Mouse (Mus musculus) kidney, embryonic 14.5 days (tissue): ENCODE data around the gene Arhgef3. TPM values are rescaled to one million over a fixed set of nuclear protein-coding genes. Genes with fewer than 3 reads are reported as not detected.

ENCODE experiments used
- ATAC-seq: fragments of 200-750 bp; cut with Nextera tagmentation; 2 replicates; pipeline ENCODE4 v1.8.0; 2017; ENCODE audit warnings: moderate number of reproducible peaks, mild to moderate bottlenecking, moderate TSS enrichment, moderate library complexity; ENCODE audit not compliant: low FRiP score, low TSS enrichment
- H3K27ac ChIP-seq: fragments of 300-500 bp; sonication (generic); 2 replicates; pipeline ENCODE4 v1.5.1; 2014; ENCODE audit warnings: low read depth, mild to moderate bottlenecking, low read length, moderate library complexity, mixed read lengths
- H3K27me3 ChIP-seq: fragments of 300-500 bp; sonication (generic); 2 replicates; pipeline ENCODE4 v1.6.1; 2014; ENCODE audit warnings: mild to moderate bottlenecking, low read length; ENCODE audit not compliant: control insufficient read depth, insufficient read depth
- H3K36me3 ChIP-seq: fragments of 300-500 bp; sonication (generic); 2 replicates; pipeline ENCODE4 v1.6.1; 2014; ENCODE audit warnings: low read length, mixed read lengths; ENCODE audit not compliant: control insufficient read depth, insufficient read depth
- H3K4me1 ChIP-seq: fragments of 300-500 bp; sonication (generic); 2 replicates; pipeline ENCODE4 v1.6.1; 2014; ENCODE audit warnings: low read length, mixed read lengths; ENCODE audit not compliant: control insufficient read depth, insufficient read depth
- H3K4me2 ChIP-seq: fragments of 300-500 bp; sonication (generic); replicated peaks from 2 replicates; pipeline ENCODE4 v1.6.1; 2014; ENCODE audit warnings: low read depth, mild to moderate bottlenecking, low read length
- H3K4me3 ChIP-seq: fragments of 300-500 bp; sonication (generic); 2 replicates; pipeline ENCODE4 v1.5.1; 2014; ENCODE audit warnings: mild to moderate bottlenecking, low read length
- H3K9ac ChIP-seq: fragments of 300-500 bp; sonication (generic); 2 replicates; pipeline ENCODE4 v1.6.1; 2014; ENCODE audit warnings: low read depth, mild to moderate bottlenecking, low read length, moderate library complexity
- H3K9me3 ChIP-seq: fragments of 300-500 bp; sonication (generic); 2 replicates; pipeline ENCODE4 v1.6.1; 2016; ENCODE audit warnings: low read length; ENCODE audit not compliant: control insufficient read depth
- WGBS: fragments of 180-500 bp; shearing (Covaris S2); extraction: QIAGEN DNeasy Blood & Tissue Kit; methylation state at CpG from one replicate; pipeline ENCODE4 v1.1.7; 2014; 5-methylcytosine and 5-hydroxymethylcytosine counted together
- polyA plus RNA-seq: library from polyadenylated mRNA; unstranded; fragments of >200 nt; fragmentation: Nextera tagmentation; extraction: Ambion mirVana; gene quantifications from 2 replicates; pipeline ENCODE4 v1.2.1, GENCODE M21; 2014

Gene Arhgef3
- polyA plus RNA-seq, 1 experiment from 2014 or later: 15.0 TPM

GRCm38 (mm10) chr14:27344250-27344990 is 229.7 kb downstream of the Arhgef3 start:
- no peaks in the 10 kb centered on the region for H3K9me3 ChIP-seq
- 67% methylated on average over 4 of the region's 4 CpGs for WGBS
- no peak overlapping the region for H3K4me3 ChIP-seq
- no peaks in the 10 kb centered on the region for H3K27me3 ChIP-seq
- H3K4me1 ChIP-seq: peaks cover 7% of the 10 kb centered on the region; the same call in 1 of the 2 replicates
- no peak overlapping the region for H3K4me2 ChIP-seq
- H3K9ac ChIP-seq: no peak overlapping the region
- H3K36me3 ChIP-seq: no peaks in the 10 kb centered on the region
- no peak for ATAC-seq
- H3K27ac ChIP-seq: no peak overlapping the region

GRCm38 (mm10) chr14:27345051-27345885 is 230.6 kb downstream of the Arhgef3 start:
- no peak overlapping the region for H3K4me2 ChIP-seq
- ATAC-seq: no peak
- no peaks in the 10 kb centered on the region for H3K9me3 ChIP-seq
- H3K4me1 ChIP-seq: peaks cover 7% of the 10 kb centered on the region; the same call in 1 of the 2 replicates
- no peaks in the 10 kb centered on the region for H3K27me3 ChIP-seq
- no peaks in the 10 kb centered on the region for H3K36me3 ChIP-seq
- no peak overlapping the region for H3K27ac ChIP-seq
- WGBS: 82% methylated on average over 7 of the region's 7 CpGs
- H3K4me3 ChIP-seq: no peak overlapping the region
- H3K9ac ChIP-seq: no peak overlapping the region

- Histone ChIP-seq H3K9ac (no peak overlapping the region), H3K4me1 (peaks cover 9% of the 10 kb centered on the region), H3K4me2 (no peak overlapping the region), H3K27ac (no peak overlapping the region), H3K27me3 (no peaks in the 10 kb centered on the region), H3K9me3 (no peaks in the 10 kb centered on the region), H3K36me3 (no peaks in the 10 kb centered on the region), H3K4me3 (no peak overlapping the region)
- 72% methylated on average over 3 of the region's 3 CpGs for WGBS
- ATAC-seq: no peak
Measured at GRCm38 (mm10) chr14:27347224-27347623, 232.5 kb downstream of the Arhgef3 start.

GRCm38 (mm10) chr14:27347666-27348065 is 233.0 kb downstream of the Arhgef3 start:
- H3K9me3 ChIP-seq: no peaks in the 10 kb centered on the region
- H3K9ac ChIP-seq: no peak overlapping the region
- no peak for ATAC-seq
- no peak overlapping the region for H3K27ac ChIP-seq
- WGBS: 85% methylated on average over 5 of the region's 5 CpGs
- H3K4me2 ChIP-seq: no peak overlapping the region
- no peaks in the 10 kb centered on the region for H3K36me3 ChIP-seq
- no peak overlapping the region for H3K4me3 ChIP-seq
- H3K4me1 ChIP-seq: peaks cover 9% of the 10 kb centered on the region
- H3K27me3 ChIP-seq: no peaks in the 10 kb centered on the region

- Histone ChIP-seq H3K4me1 (peaks cover 9% of the 10 kb centered on the region), H3K9ac (no peak overlapping the region), H3K9me3 (no peaks in the 10 kb centered on the region), H3K27ac (no peak overlapping the region), H3K4me2 (no peak overlapping the region), H3K36me3 (no peaks in the 10 kb centered on the region), H3K4me3 (no peak overlapping the region), H3K27me3 (no peaks in the 10 kb centered on the region)
- no peak for ATAC-seq
- 71% methylated on average over 2 of the region's 2 CpGs for WGBS
Measured at GRCm38 (mm10) chr14:27348088-27348487, 233.4 kb downstream of the Arhgef3 start.

- H3K27me3 ChIP-seq: no peaks in the 10 kb centered on the region
- no peaks in the 10 kb centered on the region for H3K9me3 ChIP-seq
- no peak overlapping the region for H3K4me2 ChIP-seq
- WGBS: 98% methylated on average over 4 of the region's 4 CpGs
- ATAC-seq: no peak
- no peak overlapping the region for H3K27ac ChIP-seq
- H3K36me3 ChIP-seq: no peaks in the 10 kb centered on the region
- peaks cover 9% of the 10 kb centered on the region for H3K4me1 ChIP-seq
- no peak overlapping the region for H3K4me3 ChIP-seq
- H3K9ac ChIP-seq: no peak overlapping the region
Measured at GRCm38 (mm10) chr14:27348656-27349055, 234.0 kb downstream of the Arhgef3 start.

GRCm38 (mm10) chr14:27349120-27349519 is 234.4 kb downstream of the Arhgef3 start:
- H3K9ac ChIP-seq: no peak overlapping the region
- ATAC-seq: no peak
- H3K36me3 ChIP-seq: no peaks in the 10 kb centered on the region
- no peak overlapping the region for H3K27ac ChIP-seq
- peaks cover 9% of the 10 kb centered on the region for H3K4me1 ChIP-seq
- WGBS: 89% methylated on average over 3 of the region's 3 CpGs
- no peak overlapping the region for H3K4me2 ChIP-seq
- H3K27me3 ChIP-seq: no peaks in the 10 kb centered on the region
- no peaks in the 10 kb centered on the region for H3K9me3 ChIP-seq
- no peak overlapping the region for H3K4me3 ChIP-seq

GRCm38 (mm10) chr14:27349828-27350729 is 235.4 kb downstream of the Arhgef3 start:
- H3K9ac ChIP-seq: no peak overlapping the region
- H3K9me3 ChIP-seq: no peaks in the 10 kb centered on the region
- no peak for ATAC-seq
- H3K36me3 ChIP-seq: no peaks in the 10 kb centered on the region
- no peaks in the 10 kb centered on the region for H3K27me3 ChIP-seq
- peaks cover 9% of the 10 kb centered on the region for H3K4me1 ChIP-seq
- 88% methylated on average over 17 of the region's 17 CpGs for WGBS
- no peak overlapping the region for H3K4me2 ChIP-seq
- H3K27ac ChIP-seq: no peak overlapping the region; the same call in 1 of the 2 replicates
- no peak overlapping the region for H3K4me3 ChIP-seq
